Mouse (Mus musculus) kidney, adult 2 months (tissue): ENCODE measurements around the gene Btg2.

Source experiments
- CTCF ChIP-seq: fragments of 200-500 bp; conservative IDR thresholded peaks from 2 replicates; pipeline ENCODE4 v1.5.1; 2011; ENCODE audit warnings: low read depth, mild to moderate bottlenecking, control low read depth, low read length, moderate library complexity, mixed read lengths; ENCODE audit not compliant: insufficient read depth, insufficient read length
- POLR2A ChIP-seq: fragments of 200-500 bp; IDR thresholded peaks from one replicate; pipeline ENCODE4 v1.6.1; 2011; ENCODE audit warnings: low read depth, low read length, control low read depth

- no peak for TF ChIP-seq CTCF
- no peak for TF ChIP-seq POLR2A
Observed at GRCm38 (mm10) chr1:134026741-134027140, 52.2 kb downstream of the Btg2 start.
